Mouse (Mus musculus) CH12.LX (cell line): ENCODE data around the gene Prss57.

Source experiments
- CTCF ChIP-seq, 2 experiments: IDR thresholded peaks in 1 of 2; conservative IDR thresholded peaks in 1 of 2; 2 replicates each; pipeline ENCODE4 v1.5.1; 2011 to 2012; ENCODE audit warnings: low read depth in 2 of 2, low read length in 2 of 2, improper control_type of control experiment in 1 of 2, inconsistent platforms in 1 of 2, mild to moderate bottlenecking in 1 of 2, moderate library complexity in 1 of 2
- EP300 ChIP-seq: IDR thresholded peaks from 2 replicates; pipeline ENCODE4 v1.6.1; 2011; ENCODE audit warnings: low read length, improper control_type of control experiment
- GABPA ChIP-seq: IDR thresholded peaks from 2 replicates; pipeline ENCODE4 v1.6.1; 2012; ENCODE audit warnings: low read depth, low read length, improper control_type of control experiment, inconsistent platforms; ENCODE audit not compliant: insufficient replicate concordance
- JUN ChIP-seq: IDR thresholded peaks from 2 replicates; pipeline ENCODE4 v1.6.1; 2011; ENCODE audit warnings: low read depth, mild to moderate bottlenecking, low read length, improper control_type of control experiment, moderate library complexity; ENCODE audit not compliant: insufficient read depth
- JUND ChIP-seq: conservative IDR thresholded peaks from 2 replicates; pipeline ENCODE4 v1.6.1; 2011; ENCODE audit warnings: low read depth, low read length, improper control_type of control experiment
- MEF2A ChIP-seq: IDR thresholded peaks from 2 replicates; pipeline ENCODE4 v1.6.1; 2014; ENCODE audit warnings: low read depth, mild to moderate bottlenecking, inconsistent platforms, low read length, improper control_type of control experiment, borderline replicate concordance
- MXI1 ChIP-seq: IDR thresholded peaks from 2 replicates; pipeline ENCODE4 v1.6.1; 2011; ENCODE audit warnings: mild to moderate bottlenecking, low read depth, low read length, improper control_type of control experiment
- POLR2A ChIP-seq: IDR thresholded peaks from 2 replicates; pipeline ENCODE4 v1.6.1; 2011; ENCODE audit warnings: low read depth, mild to moderate bottlenecking, improper control_type of control experiment, low read length
- UBTF ChIP-seq: IDR thresholded peaks from 2 replicates; pipeline ENCODE4 v1.6.1; 2012; ENCODE audit warnings: low read depth, mild to moderate bottlenecking, inconsistent platforms, low read length, improper control_type of control experiment, moderate library complexity
- ZKSCAN1 ChIP-seq: IDR thresholded peaks from 2 replicates; pipeline ENCODE4 v1.6.1; 2012; ENCODE audit warnings: low read depth, inconsistent platforms, low read length, improper control_type of control experiment, borderline replicate concordance
- ZNF384 ChIP-seq: IDR thresholded peaks from 2 replicates; pipeline ENCODE4 v1.6.1; 2012; ENCODE audit warnings: low read depth, low read length, improper control_type of control experiment, inconsistent platforms

DNA sequence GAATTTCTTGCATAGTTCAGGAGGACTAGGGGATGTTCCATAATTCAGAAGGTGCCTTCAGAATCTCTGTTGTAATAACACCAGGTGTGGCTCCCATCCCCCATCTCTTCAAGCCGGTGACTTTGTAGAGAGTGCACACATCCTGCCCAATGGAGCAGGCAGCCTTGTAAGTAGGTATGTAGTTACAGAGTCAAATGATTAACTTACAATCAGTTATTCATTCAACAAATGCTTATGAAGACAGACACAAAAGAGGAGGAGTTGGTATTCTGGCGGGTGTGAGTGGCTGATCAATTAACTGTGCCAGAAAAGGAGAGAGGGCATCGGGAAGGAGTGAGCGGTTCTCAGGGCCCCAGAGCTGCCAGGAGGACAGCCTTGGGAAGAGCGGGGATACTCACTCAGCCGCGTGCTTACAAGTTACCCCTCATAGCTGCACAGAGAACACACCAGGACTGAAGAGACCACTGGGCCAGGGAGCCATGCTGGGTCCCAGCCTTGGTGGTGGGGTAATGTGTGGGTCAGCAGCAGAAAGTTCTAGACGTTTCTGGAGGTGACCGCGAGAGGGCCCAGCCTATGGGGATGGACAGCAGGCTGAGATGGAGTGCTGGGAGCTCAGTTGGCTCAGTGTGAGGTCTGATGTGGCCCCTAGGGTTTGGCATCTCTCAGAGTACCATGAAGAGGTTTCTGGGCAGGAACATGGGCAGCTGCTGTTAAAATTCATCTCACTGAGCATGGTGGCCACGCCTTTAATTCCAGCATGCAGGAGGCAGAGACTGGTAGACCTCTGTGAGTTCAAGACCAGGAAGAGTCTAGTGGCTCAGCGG lies 25.1 kb upstream of the Prss57 start:
- no peak for TF ChIP-seq EP300
- no peak for TF ChIP-seq CTCF (conservative IDR thresholded peaks at IDR 0.05 in 1 of 2, IDR thresholded peaks at IDR 0.05 in 1 of 2; ENCODE audit: low read depth in 2 of 2, low read length in 2 of 2)
- TF ChIP-seq MXI1: no peak
- no peak for TF ChIP-seq JUND
- no peak for TF ChIP-seq ZKSCAN1
- no peak for TF ChIP-seq ZNF384
- TF ChIP-seq UBTF: no peak
- no peak for TF ChIP-seq POLR2A
- no peak for TF ChIP-seq GABPA
- TF ChIP-seq JUN: no peak
- no peak for TF ChIP-seq MEF2A
